Mouse (Mus musculus): ENCODE data around the gene Ces5a. TPM values are rescaled to one million over a fixed set of nuclear protein-coding genes. Genes with fewer than 3 reads are reported as not detected.

Ces5a gene
- polyA plus RNA-seq, 1 experiment from 2014 or later = 0.31 TPM

DNA sequence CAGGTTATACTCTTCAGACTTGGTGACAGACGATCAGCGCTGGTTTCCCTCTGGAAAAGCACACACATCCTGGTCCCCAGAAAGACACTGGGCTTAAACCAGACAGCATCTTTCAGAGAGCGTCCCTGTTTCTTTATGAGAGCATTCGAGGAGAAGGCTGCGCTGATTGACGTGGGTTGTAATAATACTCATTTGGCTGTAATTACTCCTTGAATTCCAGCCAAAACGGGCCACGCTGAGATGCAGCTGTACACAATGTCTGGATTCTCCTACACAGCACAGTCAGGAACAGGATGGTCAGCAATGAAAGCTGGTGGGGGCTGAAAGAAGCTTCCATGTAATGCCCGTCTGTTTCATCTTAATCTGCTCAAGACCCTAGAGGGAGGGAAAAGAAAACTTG lies 31.5 kb upstream of the Ces5a start:
- peaks cover 19 to 21% of the 10 kb centered on the region in 2 experiments for H3K4me1 ChIP-seq (ENCODE audit: control insufficient read depth in 2 of 2, insufficient read depth in 2 of 2, low read length in 2 of 2)
- H3K27ac ChIP-seq (replicated peaks in 1 of 2; ENCODE audit: control insufficient read depth in 1 of 2, insufficient read depth in 1 of 2, low read depth in 2 of 2, low read length in 2 of 2) = no peak overlapping the region
- H3K4me2 ChIP-seq (ENCODE audit: low read length) = no peak overlapping the region
- no peaks in the 10 kb centered on the region for H3K36me3 ChIP-seq (ENCODE audit: control insufficient read depth, insufficient read depth, low read length)
- no peaks in the 10 kb centered on the region for H3K27me3 ChIP-seq (ENCODE audit: control insufficient read depth, insufficient read depth, low read length)
- H3K9me3 ChIP-seq (ENCODE audit: control insufficient read depth, low read length) = peaks cover 6% of the 10 kb centered on the region
- no peak overlapping the region for H3K4me3 ChIP-seq (ENCODE audit: control insufficient read depth in 1 of 2, insufficient read depth in 1 of 2, low read depth in 1 of 2, low read length in 2 of 2)
- no peak for ATAC-seq (ENCODE audit: insufficient number of reproducible peaks, insufficient read depth, low FRiP score, low read depth)
- no peak overlapping the region for H3K9ac ChIP-seq (ENCODE audit: low read length)
- WGBS = 78% methylated on average over 9 of the region's 9 CpGs

DNA sequence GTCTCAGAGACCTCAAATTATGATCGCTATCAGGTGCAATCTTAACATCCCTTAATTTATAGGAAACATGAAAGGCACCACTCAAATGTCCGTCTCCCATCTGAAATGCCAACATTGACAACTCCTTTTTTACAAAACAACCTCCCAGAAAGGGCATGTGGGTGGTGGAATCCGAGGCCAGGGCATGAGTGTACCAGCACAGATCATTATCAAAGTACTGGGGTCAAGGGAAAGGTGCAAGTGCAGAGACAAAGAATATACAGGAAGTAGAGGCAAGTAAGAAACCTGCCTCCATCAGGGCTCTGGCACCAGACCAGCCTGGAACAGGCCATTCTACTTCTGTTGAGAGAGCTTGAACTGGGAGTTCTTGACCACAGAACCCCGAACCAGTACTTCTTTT lies 29.0 kb upstream of the Ces5a start:
- Histone ChIP-seq H3K36me3 (ENCODE audit: control insufficient read depth, insufficient read depth, low read length) (no peaks in the 10 kb centered on the region), H3K27me3 (ENCODE audit: control insufficient read depth, insufficient read depth, low read length) (no peaks in the 10 kb centered on the region), H3K4me1 (ENCODE audit: control insufficient read depth in 2 of 2, insufficient read depth in 2 of 2, low read length in 2 of 2) (peaks cover 4 to 5% of the 10 kb centered on the region in 2 experiments; a peak in 2 of 4 replicates), H3K4me2 (ENCODE audit: low read length) (no peak overlapping the region), H3K9me3 (ENCODE audit: control insufficient read depth, low read length) (peaks cover 6% of the 10 kb centered on the region), H3K9ac (ENCODE audit: low read length) (no peak overlapping the region), H3K4me3 (ENCODE audit: control insufficient read depth in 1 of 2, insufficient read depth in 1 of 2, low read depth in 1 of 2, low read length in 2 of 2) (no peak overlapping the region), H3K27ac (replicated peaks in 1 of 2; ENCODE audit: control insufficient read depth in 1 of 2, insufficient read depth in 1 of 2, low read depth in 2 of 2, low read length in 2 of 2) (no peak overlapping the region)
- no peak for ATAC-seq (ENCODE audit: insufficient number of reproducible peaks, insufficient read depth, low FRiP score, low read depth)
- 72% methylated on average over 4 of the region's 4 CpGs for whole genome bisulfite sequencing

DNA sequence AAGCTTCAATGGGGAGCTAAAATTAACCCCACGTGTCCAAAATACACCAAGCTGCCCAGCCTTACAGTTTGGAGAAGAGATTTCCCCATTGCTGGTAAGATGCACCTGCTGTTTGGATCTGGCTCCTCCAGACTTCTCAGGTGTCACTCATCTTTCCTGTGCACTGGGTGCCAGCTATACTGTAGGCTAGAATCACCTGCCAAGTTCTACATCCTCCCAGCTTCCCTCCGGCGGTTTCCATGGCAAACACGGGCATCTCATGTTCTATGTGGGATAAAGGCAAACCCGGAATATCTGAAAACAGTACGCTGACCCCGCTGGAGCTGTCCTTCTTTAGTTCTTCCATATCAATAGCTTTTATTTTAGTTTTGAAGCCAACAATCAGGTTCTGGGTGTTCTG lies 27.9 kb upstream of the Ces5a start:
- no peak overlapping the region for H3K4me2 ChIP-seq (ENCODE audit: low read length)
- H3K4me1 ChIP-seq (ENCODE audit: control insufficient read depth in 2 of 2, insufficient read depth in 2 of 2, low read length in 2 of 2) = peaks cover 0 to 2% of the 10 kb centered on the region in 2 experiments; a peak in 1 of 4 replicates
- ATAC-seq (ENCODE audit: insufficient number of reproducible peaks, insufficient read depth, low FRiP score, low read depth) = no peak
- H3K9me3 ChIP-seq (ENCODE audit: control insufficient read depth, low read length) = peaks cover 3% of the 10 kb centered on the region
- no peaks in the 10 kb centered on the region for H3K27me3 ChIP-seq (ENCODE audit: control insufficient read depth, insufficient read depth, low read length)
- H3K9ac ChIP-seq (ENCODE audit: low read length) = no peak overlapping the region
- 78% methylated on average over 7 of the region's 7 CpGs for WGBS
- H3K36me3 ChIP-seq (ENCODE audit: control insufficient read depth, insufficient read depth, low read length) = no peaks in the 10 kb centered on the region
- H3K4me3 ChIP-seq (ENCODE audit: control insufficient read depth in 1 of 2, insufficient read depth in 1 of 2, low read depth in 1 of 2, low read length in 2 of 2) = no peak overlapping the region
- no peak overlapping the region for H3K27ac ChIP-seq (replicated peaks in 1 of 2; ENCODE audit: control insufficient read depth in 1 of 2, insufficient read depth in 1 of 2, low read depth in 2 of 2, low read length in 2 of 2)

DNA sequence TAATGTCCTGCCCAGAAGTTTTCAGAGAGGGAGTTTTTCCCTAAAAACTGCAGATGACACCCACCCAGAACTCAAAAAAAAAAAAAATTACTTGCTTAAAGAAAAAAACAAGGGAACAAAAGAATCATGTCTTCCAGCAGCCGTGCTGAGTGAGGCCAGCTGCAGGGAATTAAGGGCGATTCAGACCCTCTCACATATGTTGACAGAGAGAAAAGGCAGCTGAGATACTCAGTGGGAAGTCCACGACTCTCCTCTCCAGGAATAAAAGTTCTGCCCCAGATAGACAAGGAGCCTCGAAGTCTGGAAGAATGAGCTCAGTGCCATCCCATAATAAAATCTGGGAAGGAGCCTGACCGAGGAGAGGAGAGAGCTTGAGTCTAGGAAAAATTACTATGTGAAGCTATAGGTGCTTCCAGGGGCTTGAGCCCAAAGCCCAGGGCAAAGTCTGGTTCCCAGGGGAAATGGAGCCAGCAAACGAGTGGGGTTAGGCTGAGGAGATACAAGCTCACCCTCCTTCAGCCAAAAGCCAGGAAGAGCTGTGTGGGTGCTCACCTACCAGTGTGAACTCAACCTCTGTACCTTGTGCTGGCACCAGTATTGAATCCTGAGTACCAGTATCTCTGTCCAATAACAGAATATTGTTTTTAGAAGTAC lies 27.1 kb upstream of the Ces5a start:
- WGBS = 29% methylated on average over 6 of the region's 6 CpGs
- Histone ChIP-seq H3K27me3 (ENCODE audit: control insufficient read depth, insufficient read depth, low read length) (no peaks in the 10 kb centered on the region), H3K9ac (ENCODE audit: low read length) (no peak overlapping the region), H3K4me1 (ENCODE audit: control insufficient read depth in 2 of 2, insufficient read depth in 2 of 2, low read length in 2 of 2) (peaks cover 0 to 2% of the 10 kb centered on the region in 2 experiments; a peak in 1 of 4 replicates), H3K27ac (replicated peaks in 1 of 2; ENCODE audit: control insufficient read depth in 1 of 2, insufficient read depth in 1 of 2, low read depth in 2 of 2, low read length in 2 of 2) (peak overlapping the region in 1 of 2 experiments; percentile 20; a peak in 1 of 4 replicates), H3K4me2 (ENCODE audit: low read length) (no peak overlapping the region), H3K36me3 (ENCODE audit: control insufficient read depth, insufficient read depth, low read length) (no peaks in the 10 kb centered on the region), H3K9me3 (ENCODE audit: control insufficient read depth, low read length) (no peaks in the 10 kb centered on the region), H3K4me3 (ENCODE audit: control insufficient read depth in 1 of 2, insufficient read depth in 1 of 2, low read depth in 1 of 2, low read length in 2 of 2) (no peak overlapping the region)
- ATAC-seq (ENCODE audit: insufficient number of reproducible peaks, insufficient read depth, low FRiP score, low read depth) = no peak

DNA sequence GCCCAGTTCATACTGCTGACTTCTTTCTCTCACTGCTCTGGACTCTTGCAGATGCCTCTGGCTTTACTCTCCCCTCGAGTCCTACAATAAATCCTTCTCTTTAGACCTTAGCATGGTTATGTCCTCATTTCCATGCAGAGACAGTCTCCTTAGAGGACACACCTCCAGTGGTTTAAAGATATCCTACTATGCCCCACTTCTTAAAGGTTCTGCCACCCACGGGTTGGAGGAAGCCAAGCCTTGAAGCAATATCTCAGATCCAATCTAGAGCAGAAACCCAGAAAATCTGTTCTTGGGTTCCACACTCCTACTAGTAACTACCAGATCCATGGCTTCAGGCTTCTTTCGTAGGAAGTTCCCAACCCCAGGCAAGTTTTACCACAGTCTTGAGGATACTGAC lies 25.6 kb upstream of the Ces5a start:
- H3K4me1 ChIP-seq (ENCODE audit: control insufficient read depth in 2 of 2, insufficient read depth in 2 of 2, low read length in 2 of 2) = peaks cover 0 to 2% of the 10 kb centered on the region in 2 experiments; a peak in 1 of 4 replicates
- no peak overlapping the region for H3K27ac ChIP-seq (replicated peaks in 1 of 2; ENCODE audit: control insufficient read depth in 1 of 2, insufficient read depth in 1 of 2, low read depth in 2 of 2, low read length in 2 of 2)
- no peak for ATAC-seq (ENCODE audit: insufficient number of reproducible peaks, insufficient read depth, low FRiP score, low read depth)
- no peaks in the 10 kb centered on the region for H3K9me3 ChIP-seq (ENCODE audit: control insufficient read depth, low read length)
- H3K4me2 ChIP-seq (ENCODE audit: low read length) = no peak overlapping the region
- no peak overlapping the region for H3K4me3 ChIP-seq (ENCODE audit: control insufficient read depth in 1 of 2, insufficient read depth in 1 of 2, low read depth in 1 of 2, low read length in 2 of 2)
- H3K36me3 ChIP-seq (ENCODE audit: control insufficient read depth, insufficient read depth, low read length) = no peaks in the 10 kb centered on the region
- H3K27me3 ChIP-seq (ENCODE audit: control insufficient read depth, insufficient read depth, low read length) = no peaks in the 10 kb centered on the region
- no peak overlapping the region for H3K9ac ChIP-seq (ENCODE audit: low read length)
- WGBS = 72% methylated on average over 3 of the region's 3 CpGs

DNA sequence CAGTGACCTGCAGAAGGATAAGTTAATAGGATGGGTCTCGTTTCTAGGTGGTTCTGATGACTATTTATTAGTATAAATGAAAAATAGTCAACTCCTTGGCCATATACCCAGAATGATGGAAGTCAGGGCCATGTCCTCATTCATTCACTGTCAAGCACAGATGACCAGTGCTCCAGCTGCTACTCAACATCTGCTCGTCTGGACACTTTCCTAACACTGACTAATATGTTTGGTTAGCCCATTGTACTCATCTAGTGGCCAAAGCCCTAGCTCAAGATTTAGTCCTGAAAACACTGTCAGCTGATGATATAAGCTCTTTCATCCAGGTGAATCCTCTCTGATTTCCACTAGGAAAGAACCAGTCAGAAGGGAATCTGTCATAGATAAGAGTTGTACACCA lies 24.1 kb upstream of the Ces5a start:
- Histone ChIP-seq H3K9ac (ENCODE audit: low read length) (no peak overlapping the region), H3K4me2 (ENCODE audit: low read length) (no peak overlapping the region), H3K4me1 (ENCODE audit: control insufficient read depth in 2 of 2, insufficient read depth in 2 of 2, low read length in 2 of 2) (peaks cover 0 to 2% of the 10 kb centered on the region in 2 experiments; a peak in 1 of 4 replicates), H3K36me3 (ENCODE audit: control insufficient read depth, insufficient read depth, low read length) (no peaks in the 10 kb centered on the region), H3K27me3 (ENCODE audit: control insufficient read depth, insufficient read depth, low read length) (no peaks in the 10 kb centered on the region), H3K4me3 (ENCODE audit: control insufficient read depth in 1 of 2, insufficient read depth in 1 of 2, low read depth in 1 of 2, low read length in 2 of 2) (no peak overlapping the region), H3K27ac (replicated peaks in 1 of 2; ENCODE audit: control insufficient read depth in 1 of 2, insufficient read depth in 1 of 2, low read depth in 2 of 2, low read length in 2 of 2) (no peak overlapping the region), H3K9me3 (ENCODE audit: control insufficient read depth, low read length) (peaks cover 3% of the 10 kb centered on the region; the same call in 1 of the 2 replicates)
- ATAC-seq (ENCODE audit: insufficient number of reproducible peaks, insufficient read depth, low FRiP score, low read depth) = no peak
- WGBS = 67% methylated on average over 2 of the region's 2 CpGs

DNA sequence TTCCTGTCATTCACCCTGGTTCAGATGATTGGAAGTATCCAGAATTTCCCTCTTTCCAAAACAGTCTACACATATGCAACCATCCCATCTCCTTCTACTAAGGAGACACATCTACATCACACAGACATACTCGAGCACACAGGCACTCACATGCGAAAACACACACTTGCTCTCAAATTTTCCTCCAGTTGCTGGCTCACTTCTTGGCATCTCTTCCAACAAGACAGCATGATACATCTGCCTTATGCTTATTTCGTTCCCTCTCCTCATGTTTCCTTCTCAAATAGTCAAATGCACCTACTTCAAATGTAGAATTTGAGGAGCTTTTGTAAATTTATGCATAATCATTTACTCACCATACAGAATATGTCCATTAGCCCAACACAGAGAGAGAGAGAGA lies 33.0 kb downstream of the Ces5a start:
- Histone ChIP-seq H3K27me3 (ENCODE audit: control insufficient read depth, insufficient read depth, low read length) (no peaks in the 10 kb centered on the region), H3K27ac (replicated peaks in 1 of 2; ENCODE audit: control insufficient read depth in 1 of 2, insufficient read depth in 1 of 2, low read depth in 2 of 2, low read length in 2 of 2) (no peak overlapping the region), H3K4me1 (ENCODE audit: control insufficient read depth in 2 of 2, insufficient read depth in 2 of 2, low read length in 2 of 2) (no peaks in the 10 kb centered on the region), H3K9ac (ENCODE audit: low read length) (no peak overlapping the region), H3K4me3 (ENCODE audit: control insufficient read depth in 1 of 2, insufficient read depth in 1 of 2, low read depth in 1 of 2, low read length in 2 of 2) (no peak overlapping the region), H3K4me2 (ENCODE audit: low read length) (no peak overlapping the region), H3K9me3 (ENCODE audit: control insufficient read depth, low read length) (no peaks in the 10 kb centered on the region), H3K36me3 (ENCODE audit: control insufficient read depth, insufficient read depth, low read length) (no peaks in the 10 kb centered on the region)
- WGBS = 80% methylated on average over 3 of the region's 3 CpGs
- ATAC-seq (ENCODE audit: insufficient number of reproducible peaks, insufficient read depth, low FRiP score, low read depth) = no peak

DNA sequence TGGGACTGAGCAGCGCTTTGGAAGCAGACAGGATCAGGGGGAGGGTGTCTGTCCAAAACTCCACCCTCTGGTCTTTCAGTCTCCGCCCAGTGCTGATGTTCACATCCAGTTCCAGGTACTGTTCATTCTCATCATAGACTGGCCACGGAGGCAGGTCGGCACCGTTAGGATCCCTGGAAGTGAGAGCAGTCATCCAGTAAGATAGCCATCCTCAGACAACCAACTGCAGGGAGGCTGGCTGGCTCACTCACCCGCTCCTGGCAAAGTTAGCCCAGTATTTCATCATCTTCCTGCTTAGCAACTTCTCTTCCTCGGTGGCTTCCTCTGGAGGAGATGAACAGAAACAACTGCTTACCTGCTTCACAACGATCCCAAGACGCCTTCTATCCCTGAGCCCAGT lies 36.2 kb downstream of the Ces5a start:
- no peak overlapping the region for H3K4me2 ChIP-seq (ENCODE audit: low read length)
- H3K4me1 ChIP-seq (ENCODE audit: control insufficient read depth in 2 of 2, insufficient read depth in 2 of 2, low read length in 2 of 2) = no peaks in the 10 kb centered on the region
- no peak overlapping the region for H3K9ac ChIP-seq (ENCODE audit: low read length)
- no peak for ATAC-seq (ENCODE audit: insufficient number of reproducible peaks, insufficient read depth, low FRiP score, low read depth)
- no peak overlapping the region for H3K4me3 ChIP-seq (ENCODE audit: control insufficient read depth in 1 of 2, insufficient read depth in 1 of 2, low read depth in 1 of 2, low read length in 2 of 2)
- H3K27me3 ChIP-seq (ENCODE audit: control insufficient read depth, insufficient read depth, low read length) = no peaks in the 10 kb centered on the region
- no peaks in the 10 kb centered on the region for H3K36me3 ChIP-seq (ENCODE audit: control insufficient read depth, insufficient read depth, low read length)
- no peak overlapping the region for H3K27ac ChIP-seq (replicated peaks in 1 of 2; ENCODE audit: control insufficient read depth in 1 of 2, insufficient read depth in 1 of 2, low read depth in 2 of 2, low read length in 2 of 2)
- no peaks in the 10 kb centered on the region for H3K9me3 ChIP-seq (ENCODE audit: control insufficient read depth, low read length)
- WGBS = 38% methylated on average over 9 of the region's 9 CpGs
